Mouse (Mus musculus): ENCODE measurements around the gene Zfp764. TPM values are rescaled to one million over a fixed set of nuclear protein-coding genes. Genes with fewer than 3 reads are reported as not detected.
"Not testable (repeated sequence)": the region's sequence is repeated elsewhere in the genome, so short reads cannot be mapped to it uniquely, and the experiment has no call there.

Gene Zfp764
- polyA plus RNA-seq, 1 experiment from 2014 or later, result 9.8 TPM

DNA sequence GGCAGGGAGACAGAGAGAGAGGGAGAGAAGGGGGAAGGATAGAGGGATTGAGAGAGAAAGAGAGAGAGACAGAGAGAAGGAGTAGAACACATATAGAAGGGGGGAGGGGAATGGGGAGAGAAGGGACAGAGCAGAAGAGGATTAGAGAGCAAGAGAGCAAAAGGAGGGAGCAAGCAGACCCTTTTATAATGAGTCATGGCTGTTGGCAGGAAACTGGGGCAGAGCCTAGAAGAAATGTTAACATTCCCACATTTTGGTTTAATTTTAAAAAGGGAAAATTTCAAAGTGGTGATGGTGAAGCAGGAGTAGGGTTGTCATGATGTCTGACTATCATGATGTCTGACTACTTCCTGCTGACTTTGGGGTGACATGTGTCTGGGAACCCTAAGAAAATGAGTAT, 18.4 kb downstream of the Zfp764 start:
- ATAC-seq (ENCODE audit: insufficient number of reproducible peaks, low FRiP score, low TSS enrichment, low read depth); H3K4me1 ChIP-seq; H3K4me3 ChIP-seq; H3K27me3 ChIP-seq; H3K9me3 ChIP-seq; H3K4me2 ChIP-seq; H3K9ac ChIP-seq; H3K27ac ChIP-seq: not testable (repeated sequence)
- H3K36me3 ChIP-seq, result peaks cover 25% of the 10 kb centered on the region

DNA sequence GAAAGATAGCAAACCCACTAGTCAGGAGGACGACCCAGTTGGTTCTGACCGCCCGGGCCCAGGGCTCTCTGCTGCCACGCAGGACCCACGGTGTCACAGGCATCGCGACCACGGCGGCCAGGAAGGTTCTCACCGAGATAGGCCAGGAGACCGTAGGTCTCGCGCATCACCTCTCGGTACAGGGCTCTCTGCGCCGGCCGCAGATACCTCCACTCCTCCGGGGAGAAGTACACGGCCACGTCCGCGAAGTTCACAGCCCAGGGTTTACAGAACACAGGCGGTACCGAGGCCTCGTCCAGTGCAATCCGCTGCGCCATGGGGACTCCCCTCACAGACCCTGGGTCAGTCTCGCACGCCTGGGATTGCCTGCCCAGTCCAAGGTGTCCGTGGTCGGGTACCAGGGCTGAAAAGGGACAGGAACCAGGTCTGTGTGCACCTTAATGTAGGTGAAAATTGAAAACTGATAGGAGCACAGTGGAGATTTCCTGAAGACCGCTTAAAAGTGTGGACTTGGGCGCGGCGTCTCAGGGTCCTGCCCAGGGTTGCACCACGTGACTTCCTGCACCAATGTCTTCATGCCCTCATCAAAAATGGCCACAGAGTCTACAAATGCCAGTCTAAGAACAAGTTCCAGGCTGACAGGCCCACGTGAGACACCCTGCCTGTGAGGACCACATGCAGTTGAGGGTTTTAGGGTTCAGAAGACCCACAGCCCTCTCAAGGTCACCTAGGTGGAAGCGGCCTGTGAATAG, 19.8 kb downstream of the Zfp764 start, which contains the start of gene 9130019O22Rik:
9130019O22Rik (minus strand) TSS at position 526 of the 752 bp plus-strand sequence.
- Histone ChIP-seq H3K4me1 (no peaks in the 10 kb centered on the region), H3K9ac (peak within 1 kb of the TSS; percentile 47), H3K27me3 (no peaks in the 10 kb centered on the region), H3K36me3 (peaks cover 21% of the 10 kb centered on the region), H3K27ac (0 out of 2 replicates have a peak within 1 kb of the TSS, but pooled peaks have one; percentile 27), H3K4me2 (peak within 1 kb of the TSS; percentile 67), H3K9me3 (peaks cover 7% of the 10 kb centered on the region; the same call in 1 of the 2 replicates), H3K4me3 (peak within 1 kb of the TSS; percentile 55)
- peak; percentile 87 for ATAC-seq (ENCODE audit: insufficient number of reproducible peaks, low FRiP score, low TSS enrichment, low read depth)
- 15% methylated on average over 38 of the region's 38 CpGs for WGBS

DNA sequence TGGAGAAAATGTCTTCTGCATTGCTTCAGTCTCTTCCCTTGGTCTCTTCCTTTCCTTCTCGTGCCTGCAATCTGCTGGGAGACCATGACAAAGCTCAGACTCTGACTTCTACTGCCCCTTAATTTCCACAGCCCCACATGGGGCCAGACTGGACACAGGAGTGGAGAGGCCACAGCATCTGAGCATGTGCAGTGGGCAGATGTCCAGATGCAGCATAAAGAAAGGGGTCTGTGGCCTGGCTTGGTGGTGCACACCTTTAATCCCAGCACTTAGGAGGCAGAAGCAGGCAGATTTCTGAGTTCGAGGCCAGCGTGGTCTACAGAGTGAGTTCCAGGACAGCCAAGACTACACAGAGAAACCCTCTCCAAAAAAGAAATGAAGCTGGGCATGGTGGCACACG, 21.1 kb downstream of the Zfp764 start:
- H3K4me1 ChIP-seq; H3K4me2 ChIP-seq; H3K27me3 ChIP-seq; H3K4me3 ChIP-seq; H3K27ac ChIP-seq; H3K9ac ChIP-seq; ATAC-seq (ENCODE audit: insufficient number of reproducible peaks, low FRiP score, low TSS enrichment, low read depth); H3K9me3 ChIP-seq: not testable (repeated sequence)
- H3K36me3 ChIP-seq, result peaks cover 14% of the 10 kb centered on the region
- 97% methylated on average over 4 of the region's 4 CpGs for WGBS

DNA sequence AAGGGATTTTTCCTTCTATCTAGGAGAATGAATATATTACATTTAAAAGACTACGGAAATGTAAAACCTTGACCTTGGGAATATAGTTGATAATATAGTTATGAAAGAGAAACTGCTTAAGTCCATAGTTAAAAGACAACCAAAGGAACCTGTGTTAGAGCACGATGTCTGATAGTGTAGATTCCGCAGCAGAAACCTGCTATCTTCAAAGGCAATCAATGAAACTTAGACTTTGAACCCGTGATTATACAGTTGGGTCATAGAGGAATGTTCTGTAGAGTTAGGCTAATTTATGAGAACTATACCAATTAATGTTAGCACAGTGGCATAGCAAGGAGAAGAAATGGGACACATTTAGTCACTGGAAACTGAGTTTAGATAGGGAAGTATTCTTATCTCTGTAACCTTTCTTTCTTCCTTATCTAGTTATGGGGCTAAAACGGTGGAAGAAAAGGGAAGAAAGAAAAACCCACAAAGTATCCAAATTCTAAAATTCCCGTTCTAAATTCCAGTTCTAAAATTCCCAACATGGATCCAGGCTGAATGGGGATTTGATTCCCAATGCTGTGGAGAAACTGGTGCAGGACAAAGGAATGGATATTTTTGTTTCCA, 28.2 kb downstream of the Zfp764 start:
- Histone ChIP-seq H3K27me3 (no peaks in the 10 kb centered on the region), H3K27ac (no peak overlapping the region), H3K9ac (no peak overlapping the region), H3K4me1 (0 out of 2 replicates have a peak, but pooled peaks cover 2% of the 10 kb centered on the region), H3K36me3 (peaks cover 9% of the 10 kb centered on the region), H3K9me3 (no peaks in the 10 kb centered on the region), H3K4me3 (no peak overlapping the region), H3K4me2 (no peak overlapping the region)
- 71% methylated on average over 6 of the region's 6 CpGs for WGBS
- ATAC-seq (ENCODE audit: insufficient number of reproducible peaks, low FRiP score, low TSS enrichment, low read depth), result no peak

DNA sequence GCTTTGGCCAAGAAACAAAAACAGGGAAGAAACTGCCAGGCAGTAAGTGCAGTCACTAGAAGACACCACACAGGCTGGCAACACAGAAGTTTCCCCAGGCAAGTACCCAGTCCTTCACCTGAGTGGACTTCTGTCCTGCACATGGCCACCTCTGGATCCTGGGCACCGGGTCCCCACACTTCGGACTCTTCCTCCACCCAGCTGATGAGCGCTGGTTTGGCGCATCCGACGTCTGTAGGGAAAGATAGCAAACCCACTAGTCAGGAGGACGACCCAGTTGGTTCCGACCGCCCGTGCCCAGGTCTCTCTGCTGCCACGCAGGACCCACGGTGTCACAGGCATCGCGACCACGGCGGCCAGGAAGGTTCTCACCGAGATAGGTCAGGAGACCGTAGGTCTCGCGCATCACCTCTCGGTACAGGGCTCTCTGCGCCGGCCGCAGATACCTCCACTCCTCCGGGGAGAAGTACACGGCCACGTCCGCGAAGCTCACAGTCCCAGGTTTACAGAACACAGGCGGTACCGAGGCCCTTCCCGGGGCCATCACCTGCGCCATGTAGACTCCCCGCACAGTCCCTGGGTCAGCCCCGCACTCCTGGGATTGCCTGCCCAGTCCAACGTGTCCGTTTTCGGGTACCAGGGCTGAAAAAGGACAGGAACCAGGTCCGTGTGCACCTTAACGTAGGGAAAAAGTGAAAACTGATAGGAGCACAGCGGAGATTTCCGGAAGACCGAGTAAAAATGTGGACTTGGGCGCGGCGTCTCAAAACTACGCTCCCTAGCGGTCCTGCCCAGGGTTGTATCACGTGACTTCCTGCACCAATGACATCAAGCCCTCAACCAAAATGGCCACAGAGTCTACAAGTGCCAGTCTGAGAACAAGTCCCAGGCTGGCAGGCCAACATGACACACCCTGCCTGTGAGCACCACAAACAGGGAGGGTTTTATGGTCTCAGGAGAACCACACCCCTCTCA, 31.1 kb downstream of the Zfp764 start, which contains the start of gene Zfp747:
Zfp747 (minus strand) TSS at position 780 of the 975 bp plus-strand sequence.
- WGBS, result 3% methylated on average over 48 of the region's 49 CpGs
- peak within 1 kb of the TSS; percentile 82 for H3K27ac ChIP-seq

DNA sequence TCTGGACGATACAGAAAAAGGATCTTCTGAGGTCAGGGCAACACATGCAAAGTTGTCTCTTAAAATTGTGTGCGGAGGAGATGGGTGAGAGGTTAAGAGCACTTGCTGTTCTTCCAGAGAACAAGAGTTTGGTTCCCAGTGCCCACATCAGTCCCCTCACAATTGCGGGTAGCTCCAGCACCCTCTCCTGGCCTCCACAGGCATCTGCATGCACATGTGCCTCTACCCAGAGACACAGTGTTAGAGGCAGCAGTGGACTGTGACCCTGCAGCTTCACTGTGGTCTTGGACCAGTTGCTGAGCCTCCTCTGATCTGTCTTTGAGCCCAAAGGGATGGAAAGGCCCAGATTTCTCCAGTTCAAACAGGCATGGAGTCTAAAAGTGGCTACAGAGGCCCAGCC, 34.8 kb downstream of the Zfp764 start:
- not testable (repeated sequence) for H3K9ac ChIP-seq; H3K4me1 ChIP-seq; ATAC-seq (ENCODE audit: insufficient number of reproducible peaks, low FRiP score, low TSS enrichment, low read depth); H3K4me3 ChIP-seq; H3K27me3 ChIP-seq; H3K27ac ChIP-seq; H3K4me2 ChIP-seq; H3K9me3 ChIP-seq
- 78% methylated on average over 3 of the region's 3 CpGs for WGBS
- H3K36me3 ChIP-seq, result peaks cover 11% of the 10 kb centered on the region

More for the DNA sequence above, 31.1 kb downstream of the Zfp764 start, which contains the start of gene Zfp747:
- H3K36me3 ChIP-seq, result peaks cover 11% of the 10 kb centered on the region
- H3K4me1 ChIP-seq, H3K9me3 ChIP-seq, H3K27me3 ChIP-seq: not testable (repeated sequence)
- peak; percentile 85 for ATAC-seq (ENCODE audit: insufficient number of reproducible peaks, low FRiP score, low TSS enrichment, low read depth)
- H3K4me2 ChIP-seq, result peak within 1 kb of the TSS; percentile 72
- peak within 1 kb of the TSS; percentile 68 for H3K4me3 ChIP-seq
- H3K9ac ChIP-seq, result peak within 1 kb of the TSS; percentile 72

DNA sequence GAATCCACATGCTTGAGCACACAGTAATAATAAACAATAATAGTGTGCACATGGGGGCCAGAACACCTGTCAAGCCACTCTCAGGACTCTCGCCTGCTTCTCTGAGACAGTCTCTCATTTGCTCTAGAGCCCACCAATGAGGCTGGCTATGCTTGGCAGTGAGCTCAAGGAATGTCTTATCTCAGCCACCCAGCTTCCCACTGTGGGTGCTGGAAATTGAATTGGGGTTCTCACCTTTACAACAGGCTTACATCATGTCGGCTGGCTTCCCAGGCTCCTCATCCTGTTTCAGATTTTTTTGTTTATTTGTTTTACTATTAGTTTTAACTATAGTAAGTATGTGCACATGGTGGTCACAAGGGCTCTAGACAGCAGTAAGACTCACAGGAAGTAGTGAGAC, 35.4 kb downstream of the Zfp764 start:
- H3K36me3 ChIP-seq, result peaks cover 11% of the 10 kb centered on the region
- H3K27ac ChIP-seq, result no peak overlapping the region
- ATAC-seq (ENCODE audit: insufficient number of reproducible peaks, low FRiP score, low TSS enrichment, low read depth), result no peak
- no peaks in the 10 kb centered on the region for H3K27me3 ChIP-seq
- no peak overlapping the region for H3K4me2 ChIP-seq
- H3K9ac ChIP-seq, result no peak overlapping the region
- WGBS, result 86% methylated on average over 2 of the region's 2 CpGs
- H3K4me1 ChIP-seq, result 0 out of 2 replicates have a peak, but pooled peaks cover 2% of the 10 kb centered on the region
- no peaks in the 10 kb centered on the region for H3K9me3 ChIP-seq
- H3K4me3 ChIP-seq, result no peak overlapping the region

DNA sequence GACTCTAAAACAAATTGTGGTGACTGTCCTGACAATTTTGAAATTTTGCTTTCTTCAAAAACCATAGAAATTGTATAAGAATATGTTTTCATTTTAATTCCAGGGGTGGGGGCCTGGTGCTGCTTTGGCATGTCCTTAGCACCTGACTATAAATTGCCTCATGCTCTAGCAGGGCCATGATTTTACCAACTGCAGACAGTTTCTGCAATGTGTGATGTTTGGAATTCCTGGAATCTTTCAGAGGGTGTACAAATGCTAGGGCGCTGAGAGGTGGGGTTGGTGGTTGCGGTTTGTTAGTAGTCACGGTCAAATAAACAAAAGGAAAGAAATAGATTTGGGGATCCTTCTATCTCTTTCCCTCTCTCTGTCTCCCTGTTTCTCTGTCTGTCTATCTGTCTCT, 40.4 kb downstream of the Zfp764 start:
- Histone ChIP-seq H3K9me3 (no peaks in the 10 kb centered on the region), H3K36me3 (no peaks in the 10 kb centered on the region), H3K9ac (no peak overlapping the region), H3K4me2 (no peak overlapping the region), H3K4me3 (no peak overlapping the region), H3K27ac (no peak overlapping the region), H3K4me1 (peaks cover 7% of the 10 kb centered on the region), H3K27me3 (peaks cover 17% of the 10 kb centered on the region; the same call in 1 of the 2 replicates)
- 53% methylated on average over 3 of the region's 3 CpGs for WGBS
- ATAC-seq (ENCODE audit: insufficient number of reproducible peaks, low FRiP score, low TSS enrichment, low read depth), result no peak

DNA sequence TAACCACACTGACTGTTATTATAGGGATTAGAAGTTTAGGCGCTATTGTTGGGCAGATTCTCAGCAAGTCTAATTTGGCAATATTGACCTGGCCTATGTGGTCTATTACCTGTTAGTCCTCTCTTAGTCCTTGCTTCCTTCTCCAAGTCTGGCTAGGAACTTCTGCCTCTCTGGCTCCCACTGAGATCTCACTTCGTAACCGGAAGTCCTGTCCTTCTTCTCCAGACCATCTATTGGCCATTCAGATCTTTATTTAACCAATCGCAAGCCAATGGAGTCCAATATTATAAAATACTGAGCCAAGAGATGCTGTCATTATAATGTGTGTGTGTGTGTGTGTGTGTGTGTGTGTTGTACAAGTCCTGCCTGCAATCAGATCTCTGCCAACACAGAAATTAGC, 42.5 kb downstream of the Zfp764 start:
- H3K4me3 ChIP-seq, result peak overlapping the region; percentile 35; the same call in 1 of the 2 replicates
- H3K27ac ChIP-seq, result no peak overlapping the region
- peak overlapping the region; percentile 69 for H3K4me2 ChIP-seq
- no peaks in the 10 kb centered on the region for H3K9me3 ChIP-seq
- H3K9ac ChIP-seq, result no peak overlapping the region
- H3K27me3 ChIP-seq, result peaks cover 30% of the 10 kb centered on the region; the same call in 1 of the 2 replicates
- H3K4me1 ChIP-seq, result peaks cover 7% of the 10 kb centered on the region
- no peaks in the 10 kb centered on the region for H3K36me3 ChIP-seq
- WGBS, result 57% methylated on average over 4 of the region's 4 CpGs
- no peak for ATAC-seq (ENCODE audit: insufficient number of reproducible peaks, low FRiP score, low TSS enrichment, low read depth)

DNA sequence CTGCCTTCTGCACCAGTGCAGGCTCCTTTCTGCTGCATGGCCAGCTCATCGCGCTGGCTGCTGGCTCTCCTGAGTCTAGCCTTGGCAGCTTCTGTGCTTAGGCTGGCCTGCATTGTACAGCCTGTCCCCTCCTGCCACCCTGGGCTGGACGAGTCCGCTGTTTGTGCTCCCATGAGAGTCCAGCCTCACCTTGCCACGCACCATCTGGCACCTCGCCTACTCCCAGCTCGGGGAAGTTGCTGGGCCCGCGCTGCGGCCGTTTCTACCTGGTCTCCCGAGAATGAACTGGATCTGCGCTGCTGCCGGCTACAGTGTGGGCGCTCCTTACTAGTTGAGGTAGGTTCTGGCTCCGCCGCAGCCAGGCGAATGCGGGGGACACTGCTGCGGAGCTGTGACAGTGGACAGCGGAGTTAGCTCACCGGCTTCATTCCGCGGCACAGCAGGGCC, 43.1 kb downstream of the Zfp764 start:
- Histone ChIP-seq H3K4me3 (peak overlapping the region; percentile 35), H3K4me2 (peak overlapping the region; percentile 69), H3K36me3 (no peaks in the 10 kb centered on the region), H3K27me3 (peaks cover 30% of the 10 kb centered on the region; the same call in 1 of the 2 replicates), H3K4me1 (peaks cover 7% of the 10 kb centered on the region), H3K27ac (no peak overlapping the region), H3K9me3 (no peaks in the 10 kb centered on the region), H3K9ac (peak overlapping the region; percentile 39)
- ATAC-seq (ENCODE audit: insufficient number of reproducible peaks, low FRiP score, low TSS enrichment, low read depth), result no peak
- 3% methylated on average over 24 of the region's 24 CpGs for WGBS

DNA sequence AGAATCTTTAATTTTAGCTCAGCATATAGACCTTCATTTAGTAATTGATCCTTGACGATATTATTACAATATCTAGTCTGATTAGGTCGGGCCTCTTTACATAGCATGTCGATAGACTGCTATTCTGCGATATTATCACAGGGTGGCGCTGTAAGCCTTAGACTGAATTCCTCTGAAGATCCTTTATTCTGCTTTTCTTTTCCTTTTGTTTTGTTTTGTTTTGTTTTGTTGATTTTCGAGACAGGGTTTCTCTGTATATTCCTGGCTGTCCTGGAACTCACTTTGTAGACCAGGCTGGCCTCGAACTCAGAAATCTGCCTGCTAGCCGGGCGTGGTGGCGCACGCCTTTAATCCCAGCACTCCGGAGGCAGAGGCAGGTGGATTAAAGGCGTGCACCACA, 44.2 kb downstream of the Zfp764 start:
- ATAC-seq (ENCODE audit: insufficient number of reproducible peaks, low FRiP score, low TSS enrichment, low read depth); H3K4me1 ChIP-seq; H3K9ac ChIP-seq; H3K27ac ChIP-seq; H3K36me3 ChIP-seq; H3K4me2 ChIP-seq; H3K9me3 ChIP-seq: not testable (repeated sequence)
- 18% methylated on average over 13 of the region's 13 CpGs for WGBS
- peaks cover 30% of the 10 kb centered on the region; the same call in 1 of the 2 replicates for H3K27me3 ChIP-seq
- peak overlapping the region; percentile 17; the same call in 1 of the 2 replicates for H3K4me3 ChIP-seq

Data from limb, embryonic 15.5 days (tissue).